Mouse (Mus musculus) hindbrain, embryonic 10.5 days (tissue): Measurements from ENCODE around the gene Pimreg. TPM values are rescaled to one million over a fixed set of nuclear protein-coding genes. Genes with fewer than 3 reads are reported as not detected.

ENCODE experiments used
- DNase-seq: peaks from one replicate; pipeline ENCODE4 v3.0.0-alpha.2; 2017; ENCODE audit warnings: low spot score
- H3K27ac ChIP-seq: fragments of 300-500 bp; sonication (generic); 2 replicates; pipeline ENCODE4 v1.5.1; 2016; ENCODE audit warnings: mild to moderate bottlenecking, moderate library complexity
- H3K27me3 ChIP-seq: fragments of 300-500 bp; sonication (generic); 2 replicates; pipeline ENCODE4 v1.6.1; 2016; ENCODE audit warnings: mild to moderate bottlenecking; ENCODE audit not compliant: poor library complexity, insufficient read depth, severe bottlenecking
- H3K36me3 ChIP-seq: fragments of 300-500 bp; sonication (generic); 2 replicates; pipeline ENCODE4 v1.6.1; 2016; ENCODE audit warnings: mild to moderate bottlenecking, moderate library complexity
- H3K4me1 ChIP-seq: fragments of 300-500 bp; sonication (generic); replicated peaks from 2 replicates; pipeline ENCODE4 v1.6.1; 2016; ENCODE audit warnings: mild to moderate bottlenecking
- H3K4me3 ChIP-seq: fragments of 300-500 bp; sonication (generic); 2 replicates; pipeline ENCODE4 v1.5.1; 2016; ENCODE audit warnings: mild to moderate bottlenecking, moderate library complexity
- H3K9me3 ChIP-seq: fragments of 300-500 bp; sonication (generic); 2 replicates; pipeline ENCODE4 v1.6.1; 2016; ENCODE audit warnings: mild to moderate bottlenecking, moderate library complexity
- WGBS: fragments of 180-500 bp; shearing (Covaris S2); methylation state at CpG from one replicate; pipeline ENCODE4 v1.1.7; 2016; 5-methylcytosine and 5-hydroxymethylcytosine counted together
- polyA plus RNA-seq: library from polyadenylated mRNA; unstranded; fragments of >200 nt; fragmentation: Nextera tagmentation; extraction: Ambion mirVana; gene quantifications from 2 replicates; pipeline ENCODE4 v1.2.1, GENCODE M21; 2016

Pimreg gene
- polyA plus RNA-seq, 1 experiment from 2014 or later = 228 TPM

- 67% methylated on average over 2 of the region's 2 CpGs for WGBS
- H3K4me1 ChIP-seq = peaks cover 27% of the 10 kb centered on the region
- no peak overlapping the region for H3K4me3 ChIP-seq
- no peak for DNase-seq
- H3K36me3 ChIP-seq = no peaks in the 10 kb centered on the region
- H3K9me3 ChIP-seq = no peaks in the 10 kb centered on the region
- H3K27me3 ChIP-seq = peaks cover 40% of the 10 kb centered on the region
- no peak overlapping the region for H3K27ac ChIP-seq
Measured at GRCm38 (mm10) chr11:72055176-72055575, 13.3 kb downstream of the Pimreg start.

GRCm38 (mm10) chr11:72057166-72057565 is 15.3 kb downstream of the Pimreg start:
- no peaks in the 10 kb centered on the region for H3K36me3 ChIP-seq
- DNase-seq = no peak
- WGBS = 80% methylated on average over 3 of the region's 3 CpGs
- no peak overlapping the region for H3K27ac ChIP-seq
- no peaks in the 10 kb centered on the region for H3K9me3 ChIP-seq
- H3K4me3 ChIP-seq = no peak overlapping the region
- H3K4me1 ChIP-seq = peaks cover 12% of the 10 kb centered on the region; the same call in 1 of the 2 replicates
- peaks cover 20% of the 10 kb centered on the region for H3K27me3 ChIP-seq

- no peak for DNase-seq
- WGBS = 81% methylated on average over 9 of the region's 9 CpGs
- no peaks in the 10 kb centered on the region for H3K36me3 ChIP-seq
- H3K9me3 ChIP-seq = peaks cover 16% of the 10 kb centered on the region
- H3K27me3 ChIP-seq = no peaks in the 10 kb centered on the region
- H3K4me3 ChIP-seq = no peak overlapping the region
- peaks cover 12% of the 10 kb centered on the region; the same call in 1 of the 2 replicates for H3K4me1 ChIP-seq
- no peak overlapping the region for H3K27ac ChIP-seq
Measured at GRCm38 (mm10) chr11:72060416-72060815, 18.6 kb downstream of the Pimreg start.

- Histone ChIP-seq H3K27ac (no peak overlapping the region), H3K27me3 (no peaks in the 10 kb centered on the region), H3K4me3 (no peak overlapping the region), H3K36me3 (no peaks in the 10 kb centered on the region), H3K4me1 (peaks cover 8% of the 10 kb centered on the region; the same call in 1 of the 2 replicates), H3K9me3 (peaks cover 16% of the 10 kb centered on the region)
- no peak for DNase-seq
- WGBS = 89% methylated on average over 13 of the region's 13 CpGs
Measured at GRCm38 (mm10) chr11:72061093-72061620, 19.3 kb downstream of the Pimreg start.

- peaks cover 16% of the 10 kb centered on the region for H3K9me3 ChIP-seq
- 0 out of 2 replicates have a peak, but pooled peaks cover 5% of the 10 kb centered on the region for H3K4me1 ChIP-seq
- WGBS = 79% methylated on average over 6 of the region's 6 CpGs
- no peak for DNase-seq
- H3K27me3 ChIP-seq = no peaks in the 10 kb centered on the region
- no peak overlapping the region for H3K4me3 ChIP-seq
- H3K27ac ChIP-seq = no peak overlapping the region
- no peaks in the 10 kb centered on the region for H3K36me3 ChIP-seq
Measured at GRCm38 (mm10) chr11:72064414-72064813, 22.6 kb downstream of the Pimreg start.

- H3K36me3 ChIP-seq = no peaks in the 10 kb centered on the region
- peaks cover 6% of the 10 kb centered on the region; the same call in 1 of the 2 replicates for H3K4me1 ChIP-seq
- peaks cover 16% of the 10 kb centered on the region for H3K9me3 ChIP-seq
- H3K27ac ChIP-seq = no peak overlapping the region
- H3K27me3 ChIP-seq = no peaks in the 10 kb centered on the region
- 91% methylated on average over 8 of the region's 8 CpGs for WGBS
- H3K4me3 ChIP-seq = no peak overlapping the region
- DNase-seq = no peak
Measured at GRCm38 (mm10) chr11:72065103-72065502, 23.3 kb downstream of the Pimreg start.

- Histone ChIP-seq H3K27me3 (no peaks in the 10 kb centered on the region), H3K4me1 (peaks cover 18% of the 10 kb centered on the region), H3K9me3 (peaks cover 16% of the 10 kb centered on the region), H3K27ac (no peak overlapping the region), H3K36me3 (no peaks in the 10 kb centered on the region), H3K4me3 (no peak overlapping the region)
- peak; percentile 31 for DNase-seq
- 41% methylated on average over 6 of the region's 6 CpGs for WGBS
Measured at GRCm38 (mm10) chr11:72066330-72066729, 24.5 kb downstream of the Pimreg start.

GRCm38 (mm10) chr11:72067326-72067725 is 25.5 kb downstream of the Pimreg start:
- H3K4me3 ChIP-seq = no peak overlapping the region
- no peak overlapping the region for H3K27ac ChIP-seq
- no peaks in the 10 kb centered on the region for H3K27me3 ChIP-seq
- no peak for DNase-seq
- 83% methylated on average over 5 of the region's 5 CpGs for WGBS
- H3K9me3 ChIP-seq = peaks cover 16% of the 10 kb centered on the region
- peaks cover 26% of the 10 kb centered on the region for H3K4me1 ChIP-seq
- H3K36me3 ChIP-seq = no peaks in the 10 kb centered on the region

GRCm38 (mm10) chr11:72068026-72068425 is 26.2 kb downstream of the Pimreg start:
- no peak overlapping the region for H3K4me3 ChIP-seq
- peaks cover 16% of the 10 kb centered on the region for H3K9me3 ChIP-seq
- no peak for DNase-seq
- no peaks in the 10 kb centered on the region for H3K27me3 ChIP-seq
- WGBS = 78% methylated on average over 7 of the region's 7 CpGs
- peaks cover 33% of the 10 kb centered on the region for H3K4me1 ChIP-seq
- no peak overlapping the region for H3K27ac ChIP-seq
- H3K36me3 ChIP-seq = no peaks in the 10 kb centered on the region

GRCm38 (mm10) chr11:72070733-72071132 is 28.9 kb downstream of the Pimreg start:
- Histone ChIP-seq H3K36me3 (no peaks in the 10 kb centered on the region), H3K4me3 (no peak overlapping the region), H3K4me1 (peaks cover 33% of the 10 kb centered on the region), H3K27me3 (no peaks in the 10 kb centered on the region), H3K9me3 (no peaks in the 10 kb centered on the region), H3K27ac (no peak overlapping the region)
- WGBS = 81% methylated on average over 9 of the region's 9 CpGs
- no peak for DNase-seq

GRCm38 (mm10) chr11:72072331-72072905 is 30.6 kb downstream of the Pimreg start:
- WGBS = 67% methylated on average over 6 of the region's 6 CpGs
- no peak overlapping the region for H3K4me3 ChIP-seq
- H3K9me3 ChIP-seq = no peaks in the 10 kb centered on the region
- no peaks in the 10 kb centered on the region for H3K27me3 ChIP-seq
- no peak for DNase-seq
- H3K36me3 ChIP-seq = no peaks in the 10 kb centered on the region
- H3K27ac ChIP-seq = 0 out of 2 replicates have a peak overlapping the region, but pooled peaks have one; percentile 12
- H3K4me1 ChIP-seq = peaks cover 28% of the 10 kb centered on the region

GRCm38 (mm10) chr11:72074230-72074629 is 32.4 kb downstream of the Pimreg start:
- 83% methylated on average over 13 of the region's 13 CpGs for WGBS
- H3K27me3 ChIP-seq = no peaks in the 10 kb centered on the region

GRCm38 (mm10) chr11:72078056-72078455 is 36.2 kb downstream of the Pimreg start:
- no peak for DNase-seq
- Histone ChIP-seq H3K27me3 (no peaks in the 10 kb centered on the region), H3K9me3 (no peaks in the 10 kb centered on the region), H3K4me3 (no peak overlapping the region), H3K4me1 (peaks cover 7% of the 10 kb centered on the region), H3K36me3 (no peaks in the 10 kb centered on the region), H3K27ac (no peak overlapping the region)
- WGBS = 51% methylated on average over 3 of the region's 3 CpGs

More at GRCm38 (mm10) chr11:72074230-72074629, 32.4 kb downstream of the Pimreg start:
- Histone ChIP-seq H3K36me3 (no peaks in the 10 kb centered on the region), H3K9me3 (no peaks in the 10 kb centered on the region), H3K4me3 (no peak overlapping the region), H3K4me1 (peaks cover 28% of the 10 kb centered on the region), H3K27ac (no peak overlapping the region)
- no peak for DNase-seq
